Mouse (Mus musculus) hindbrain, embryonic 10.5 days (tissue): ENCODE data around the gene Aldh6a1. TPM values are rescaled to one million over a fixed set of nuclear protein-coding genes. Genes with fewer than 3 reads are reported as not detected.

Experiments
- DNase-seq: peaks from one replicate; pipeline ENCODE4 v3.0.0-alpha.2; 2017; ENCODE audit warnings: low spot score
- H3K27ac ChIP-seq: fragments of 300-500 bp; sonication (generic); 2 replicates; pipeline ENCODE4 v1.5.1; 2016; ENCODE audit warnings: mild to moderate bottlenecking, moderate library complexity
- H3K27me3 ChIP-seq: fragments of 300-500 bp; sonication (generic); 2 replicates; pipeline ENCODE4 v1.6.1; 2016; ENCODE audit warnings: mild to moderate bottlenecking; ENCODE audit not compliant: poor library complexity, insufficient read depth, severe bottlenecking
- H3K36me3 ChIP-seq: fragments of 300-500 bp; sonication (generic); 2 replicates; pipeline ENCODE4 v1.6.1; 2016; ENCODE audit warnings: mild to moderate bottlenecking, moderate library complexity
- H3K4me1 ChIP-seq: fragments of 300-500 bp; sonication (generic); replicated peaks from 2 replicates; pipeline ENCODE4 v1.6.1; 2016; ENCODE audit warnings: mild to moderate bottlenecking
- H3K4me3 ChIP-seq: fragments of 300-500 bp; sonication (generic); 2 replicates; pipeline ENCODE4 v1.5.1; 2016; ENCODE audit warnings: mild to moderate bottlenecking, moderate library complexity
- H3K9me3 ChIP-seq: fragments of 300-500 bp; sonication (generic); 2 replicates; pipeline ENCODE4 v1.6.1; 2016; ENCODE audit warnings: mild to moderate bottlenecking, moderate library complexity
- WGBS: fragments of 180-500 bp; shearing (Covaris S2); methylation state at CpG from one replicate; pipeline ENCODE4 v1.1.7; 2016; 5-methylcytosine and 5-hydroxymethylcytosine counted together
- polyA plus RNA-seq: library from polyadenylated mRNA; unstranded; fragments of >200 nt; fragmentation: Nextera tagmentation; extraction: Ambion mirVana; gene quantifications from 2 replicates; pipeline ENCODE4 v1.2.1, GENCODE M21; 2016

The Aldh6a1 gene
- polyA plus RNA-seq, 1 experiment from 2014 or later, result 15.6 TPM

DNA sequence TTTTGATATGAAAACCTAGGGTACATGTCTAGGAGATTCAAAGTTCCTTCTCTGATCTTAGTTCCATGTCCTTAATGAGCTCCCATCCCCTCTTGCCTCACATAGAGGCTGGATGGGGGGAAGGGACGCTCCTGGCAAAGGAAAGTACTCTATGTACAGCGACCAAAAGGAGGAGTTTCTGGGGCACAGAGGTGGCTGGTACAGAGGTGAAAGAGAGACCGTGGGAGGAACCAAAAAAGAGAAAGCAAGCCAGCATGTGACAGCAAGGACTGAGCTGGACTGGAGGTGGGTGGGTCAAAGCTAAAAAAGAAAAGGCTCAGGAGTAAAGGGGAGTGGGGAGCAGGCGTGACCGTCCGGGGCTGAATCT is 470 bp downstream of the Aldh6a1 start:
- Histone ChIP-seq H3K4me1 (peaks cover 24% of the 10 kb centered on the region), H3K27ac (peak overlapping the region; percentile 89), H3K27me3 (no peaks in the 10 kb centered on the region), H3K9me3 (no peaks in the 10 kb centered on the region), H3K36me3 (no peaks in the 10 kb centered on the region), H3K4me3 (peak overlapping the region; percentile 86)
- no peak for DNase-seq
- 0% methylated on average over 6 of the region's 6 CpGs for WGBS

DNA sequence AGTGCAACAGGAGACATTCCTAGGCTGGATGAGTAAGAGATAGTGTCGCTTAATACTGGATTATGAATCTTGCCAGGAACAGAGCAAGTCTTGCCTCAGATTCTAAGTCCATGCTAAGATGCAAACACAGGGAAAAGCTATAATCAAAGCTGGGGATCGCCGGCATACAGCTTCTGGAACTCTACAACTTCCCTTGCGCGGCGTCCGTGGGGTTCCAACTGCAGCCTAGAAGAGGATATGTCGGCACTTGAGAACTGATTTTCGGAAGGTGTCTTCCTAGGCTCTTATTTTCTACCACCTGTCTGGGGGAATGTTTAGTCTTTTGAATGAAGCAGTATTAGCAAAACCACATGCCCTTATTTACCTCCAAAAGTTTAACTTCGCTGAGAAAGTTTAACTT is 917 bp downstream of the Aldh6a1 start:
- no peaks in the 10 kb centered on the region for H3K36me3 ChIP-seq
- 47% methylated on average over 10 of the region's 10 CpGs for WGBS
- H3K27ac ChIP-seq, result no peak overlapping the region
- H3K4me3 ChIP-seq, result peak overlapping the region; percentile 86
- no peaks in the 10 kb centered on the region for H3K27me3 ChIP-seq
- no peak for DNase-seq
- peaks cover 24% of the 10 kb centered on the region for H3K4me1 ChIP-seq
- H3K9me3 ChIP-seq, result no peaks in the 10 kb centered on the region

DNA sequence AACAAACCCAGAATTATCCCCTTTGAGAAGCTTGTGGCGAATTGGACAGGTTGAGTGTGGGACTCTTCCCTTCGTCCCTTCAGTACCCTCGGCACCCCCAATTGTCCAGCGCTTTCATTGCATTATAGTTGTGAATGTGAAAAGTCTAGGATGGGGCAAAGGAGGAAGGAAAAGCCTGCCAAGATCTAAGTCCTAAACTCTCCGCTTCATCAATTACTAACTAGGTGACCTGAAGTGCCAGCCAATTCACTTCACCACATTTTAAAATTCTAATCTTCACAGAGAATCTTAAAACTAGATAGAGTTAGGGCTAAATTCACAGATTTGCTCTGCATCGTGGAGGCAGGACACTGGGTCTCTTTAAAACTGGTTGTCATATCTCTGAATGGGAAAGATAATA is 2.6 kb downstream of the Aldh6a1 start:
- Histone ChIP-seq H3K36me3 (no peaks in the 10 kb centered on the region), H3K27ac (no peak overlapping the region), H3K9me3 (no peaks in the 10 kb centered on the region), H3K27me3 (no peaks in the 10 kb centered on the region), H3K4me3 (no peak overlapping the region), H3K4me1 (peaks cover 24% of the 10 kb centered on the region)
- WGBS, result 88% methylated on average over 6 of the region's 6 CpGs
- DNase-seq, result no peak

DNA sequence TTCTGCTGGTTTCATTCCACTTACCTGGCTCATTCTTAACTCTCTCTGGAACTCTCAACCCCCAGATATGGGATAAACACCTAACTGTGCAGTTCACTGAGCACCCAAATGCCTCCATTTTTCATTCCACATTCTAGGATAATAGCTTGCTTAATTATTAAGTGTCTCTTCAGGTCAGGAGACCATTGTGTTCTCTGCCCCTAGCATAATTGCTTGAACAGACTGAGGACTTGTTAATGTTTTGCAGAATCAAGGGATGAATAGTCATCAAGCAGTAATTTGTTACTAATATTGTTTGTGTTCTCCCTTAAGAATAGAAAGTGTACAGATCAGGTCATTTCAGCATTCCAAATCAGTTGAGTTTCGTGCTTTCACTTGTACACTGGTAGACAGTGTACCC is 3.4 kb downstream of the Aldh6a1 start:
- Histone ChIP-seq H3K9me3 (no peaks in the 10 kb centered on the region), H3K4me3 (no peak overlapping the region), H3K36me3 (no peaks in the 10 kb centered on the region), H3K27ac (no peak overlapping the region), H3K27me3 (no peaks in the 10 kb centered on the region), H3K4me1 (peaks cover 18% of the 10 kb centered on the region)
- WGBS, result 68% methylated on average over 1 of the region's 1 CpGs
- DNase-seq, result no peak

DNA sequence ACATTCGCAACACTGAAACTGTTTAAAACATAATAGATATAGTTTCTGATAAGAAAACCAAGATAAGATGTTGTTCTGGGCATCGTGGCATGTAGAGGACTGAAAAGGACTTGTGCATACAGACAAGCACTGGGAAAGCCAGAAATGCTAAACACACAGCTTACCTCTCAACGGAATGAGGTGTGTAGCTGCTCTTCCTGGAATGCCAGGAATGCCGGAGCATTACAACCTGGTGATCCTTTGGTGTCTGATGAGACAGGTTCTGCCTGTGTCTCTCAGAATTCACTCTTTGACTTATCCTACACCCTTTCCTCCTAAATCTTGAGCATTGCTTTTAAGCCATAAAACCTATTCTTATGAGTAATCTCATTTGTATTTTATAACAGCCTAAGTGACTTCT is 8.3 kb downstream of the Aldh6a1 start:
- H3K9me3 ChIP-seq, result no peaks in the 10 kb centered on the region
- 74% methylated on average over 4 of the region's 4 CpGs for WGBS
- no peaks in the 10 kb centered on the region for H3K4me1 ChIP-seq
- H3K36me3 ChIP-seq, result no peaks in the 10 kb centered on the region
- no peaks in the 10 kb centered on the region for H3K27me3 ChIP-seq
- H3K27ac ChIP-seq, result no peak overlapping the region
- H3K4me3 ChIP-seq, result no peak overlapping the region
- no peak for DNase-seq

DNA sequence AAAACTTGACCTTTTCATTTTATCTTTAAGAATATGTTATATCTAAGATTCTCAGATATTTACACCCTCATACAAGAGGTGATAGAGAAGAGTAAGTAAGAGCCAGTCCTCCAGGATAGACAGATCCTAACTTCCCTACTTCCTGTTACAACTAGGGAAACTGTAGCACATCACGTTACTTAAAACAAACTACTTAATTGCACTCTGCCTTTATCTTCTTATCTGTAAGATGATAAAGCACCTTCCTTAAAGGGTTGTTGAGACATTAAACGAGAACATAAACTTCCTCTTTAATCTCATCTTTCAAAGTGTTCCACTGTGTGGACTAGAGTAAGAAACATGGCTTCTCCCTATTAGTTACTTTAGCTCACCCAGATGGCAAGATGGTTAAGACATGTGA is 12.1 kb downstream of the Aldh6a1 start:
- 80% methylated on average over 2 of the region's 2 CpGs for WGBS
- H3K27me3 ChIP-seq, result no peaks in the 10 kb centered on the region

DNA sequence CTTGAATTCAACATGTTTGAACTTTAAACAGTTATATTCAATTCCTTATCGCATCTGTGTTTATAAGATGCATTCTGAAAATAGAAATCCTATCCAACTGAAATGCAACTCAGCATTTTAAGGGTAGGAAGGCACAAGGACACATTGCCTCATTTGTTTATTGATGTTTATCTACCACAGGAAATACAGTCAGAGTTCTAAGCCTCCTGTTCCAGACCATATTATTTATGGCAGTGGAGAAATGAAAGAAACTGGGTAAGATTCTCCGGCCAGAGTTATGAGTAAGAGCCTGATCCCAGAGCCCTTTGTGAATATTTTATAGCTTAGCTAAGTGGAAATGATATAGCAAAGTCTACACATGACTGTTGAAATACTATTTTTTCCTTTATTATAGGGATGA is 21.0 kb downstream of the Aldh6a1 start:
- H3K27ac ChIP-seq, result no peak overlapping the region
- H3K9me3 ChIP-seq, result no peaks in the 10 kb centered on the region
- H3K4me1 ChIP-seq, result no peaks in the 10 kb centered on the region
- H3K4me3 ChIP-seq, result no peak overlapping the region
- peaks cover 4% of the 10 kb centered on the region; the same call in 1 of the 2 replicates for H3K36me3 ChIP-seq
- DNase-seq, result no peak
- 95% methylated on average over 2 of the region's 2 CpGs for WGBS
- no peaks in the 10 kb centered on the region for H3K27me3 ChIP-seq

More for the DNA sequence above, 12.1 kb downstream of the Aldh6a1 start:
- no peak for DNase-seq
- H3K9me3 ChIP-seq, result no peaks in the 10 kb centered on the region
- H3K27ac ChIP-seq, result no peak overlapping the region
- no peak overlapping the region for H3K4me3 ChIP-seq
- H3K36me3 ChIP-seq, result no peaks in the 10 kb centered on the region
- no peaks in the 10 kb centered on the region for H3K4me1 ChIP-seq

DNA sequence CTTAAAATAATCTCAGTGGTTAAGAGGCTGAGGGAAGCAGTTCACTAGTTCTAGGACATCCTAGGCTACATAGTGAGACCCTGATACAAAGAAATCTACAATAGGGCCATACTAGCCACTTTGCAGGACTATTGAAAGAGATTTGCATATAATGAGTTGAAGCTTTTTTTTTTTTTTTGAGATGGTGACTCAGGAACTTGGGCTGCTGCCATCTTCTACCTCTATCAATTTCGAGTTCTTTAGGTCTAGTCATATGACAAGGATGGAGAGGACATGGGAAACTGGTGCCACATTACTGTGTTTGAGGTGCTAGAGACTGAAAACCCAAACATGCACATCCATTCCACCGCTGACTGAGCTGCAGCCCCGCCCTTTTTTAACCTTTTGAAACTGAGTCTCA is 26.8 kb downstream of the Aldh6a1 start:
- H3K9me3 ChIP-seq, result no peaks in the 10 kb centered on the region

DNA sequence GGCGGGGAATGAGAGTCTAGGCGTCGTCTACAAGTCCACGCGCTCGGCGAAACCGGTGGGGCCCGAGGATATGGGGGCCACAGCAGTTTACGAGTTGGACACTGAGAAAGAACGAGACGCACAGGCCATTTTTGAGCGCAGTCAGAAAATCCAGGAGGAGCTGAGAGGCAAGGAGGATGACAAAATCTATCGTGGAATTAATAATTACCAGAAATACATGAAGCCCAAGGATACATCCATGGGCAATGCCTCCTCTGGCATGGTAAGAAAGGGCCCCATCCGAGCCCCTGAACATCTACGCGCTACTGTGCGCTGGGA is 33.2 kb downstream of the Aldh6a1 start:
- Histone ChIP-seq H3K4me3 (peak overlapping the region; percentile 62), H3K27ac (peak overlapping the region; percentile 86), H3K9me3 (peaks cover 8% of the 10 kb centered on the region; the same call in 1 of the 2 replicates), H3K27me3 (peaks cover 5% of the 10 kb centered on the region; the same call in 1 of the 2 replicates), H3K4me1 (peaks cover 8% of the 10 kb centered on the region; the same call in 1 of the 2 replicates), H3K36me3 (peaks cover 5% of the 10 kb centered on the region; the same call in 1 of the 2 replicates)
- WGBS, result 36% methylated on average over 18 of the region's 18 CpGs
- DNase-seq, result no peak

More for the DNA sequence above, 26.8 kb downstream of the Aldh6a1 start:
- no peaks in the 10 kb centered on the region for H3K4me1 ChIP-seq
- no peak overlapping the region for H3K4me3 ChIP-seq
- 64% methylated on average over 3 of the region's 3 CpGs for WGBS
- no peak for DNase-seq
- no peaks in the 10 kb centered on the region; the same call in 1 of the 2 replicates for H3K36me3 ChIP-seq
- no peaks in the 10 kb centered on the region for H3K27me3 ChIP-seq
- no peak overlapping the region for H3K27ac ChIP-seq

DNA sequence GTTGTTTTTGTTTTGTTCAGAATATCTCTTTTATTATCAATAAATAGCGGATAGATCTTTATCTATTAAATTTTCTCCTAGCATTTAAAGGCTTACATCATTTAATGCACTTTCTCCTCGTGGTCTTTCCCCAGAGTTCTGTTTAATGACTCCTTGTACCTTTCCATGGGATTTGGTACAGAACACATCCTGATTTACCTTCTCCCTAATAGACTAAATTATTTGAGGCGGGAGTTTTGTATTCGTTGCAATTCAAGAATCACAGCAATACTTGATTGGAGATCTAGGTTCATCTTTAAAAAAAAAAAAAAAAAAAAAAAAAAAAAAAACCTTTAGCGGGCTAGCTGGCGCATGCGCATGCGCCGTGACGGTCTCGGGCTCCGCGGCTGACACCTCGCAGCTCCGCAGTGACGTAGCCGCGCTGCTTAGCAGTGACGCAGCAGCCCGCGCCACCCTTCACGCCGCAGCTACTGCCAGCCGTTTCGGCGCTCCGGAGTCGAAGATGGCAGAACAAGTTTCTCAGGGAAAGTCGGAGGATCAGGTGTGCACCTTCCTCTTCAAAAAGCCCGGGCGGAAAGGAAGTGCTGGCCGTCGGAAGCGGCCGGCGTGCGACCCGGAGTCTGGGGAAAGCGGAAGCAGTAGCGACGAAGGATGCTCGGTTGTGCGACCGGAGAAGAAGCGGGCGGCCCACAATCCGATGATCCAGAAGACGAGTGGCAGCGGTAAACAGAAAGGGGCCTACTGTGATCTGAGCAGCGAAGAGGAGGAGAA is 33.8 kb downstream of the Aldh6a1 start, which contains the start of gene Rnf113a2:
TSS of gene Rnf113a2 (plus strand) at position 363 of the 771 bp plus-strand sequence.
- Histone ChIP-seq H3K36me3 (peaks cover 5% of the 10 kb centered on the region; the same call in 1 of the 2 replicates), H3K4me3 (peak within 1 kb of the TSS; percentile 62), H3K9me3 (peaks cover 8% of the 10 kb centered on the region; the same call in 1 of the 2 replicates), H3K27me3 (peaks cover 5% of the 10 kb centered on the region; the same call in 1 of the 2 replicates), H3K4me1 (peaks cover 8% of the 10 kb centered on the region; the same call in 1 of the 2 replicates), H3K27ac (peak within 1 kb of the TSS; percentile 86)
- WGBS, result 4% methylated on average over 50 of the region's 50 CpGs
- peak; percentile 82 for DNase-seq

DNA sequence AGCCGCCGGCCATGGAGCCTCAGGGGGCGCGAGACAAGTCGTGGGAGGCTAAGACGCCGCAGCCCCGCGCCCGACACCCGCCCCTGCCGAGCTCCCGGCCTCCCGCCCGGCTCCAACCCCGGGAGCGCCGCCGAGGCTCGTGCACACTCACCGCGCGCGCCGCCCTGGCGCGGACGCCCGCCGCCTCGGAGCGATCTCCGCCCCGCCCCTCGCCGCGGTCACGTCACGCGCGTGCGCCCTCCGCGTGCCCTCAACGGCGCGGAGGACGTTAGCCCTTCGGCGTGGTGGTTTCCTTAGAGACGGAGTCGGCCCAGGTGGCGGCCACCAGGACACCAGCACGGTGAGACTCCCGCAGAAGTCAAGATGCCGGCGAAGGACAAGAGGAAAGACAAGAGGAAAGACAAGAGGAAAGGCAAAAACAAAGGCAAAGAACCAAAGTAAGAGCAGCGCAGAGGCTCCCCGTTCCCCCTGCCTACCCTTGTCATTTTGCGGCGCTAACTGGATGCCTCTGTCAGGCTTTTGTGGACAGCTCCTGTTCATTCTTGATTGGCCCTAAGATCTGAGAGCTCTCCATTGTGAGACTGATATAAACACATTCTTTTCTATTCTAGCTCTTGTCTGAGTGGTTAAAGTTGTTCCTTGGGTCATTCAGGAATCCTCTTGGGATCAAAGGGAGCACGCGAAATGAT is 41.8 kb downstream of the Aldh6a1 start, which contains the start of the genes Entpd5 and Bbof1:
TSS of gene Entpd5 (minus strand) at position 211 of the 689 bp plus-strand sequence.
TSS of gene Bbof1 (plus strand) at position 253 of the 689 bp plus-strand sequence.
- Histone ChIP-seq H3K4me1 (peaks cover 20% of the 10 kb centered on the region), H3K27ac (peak within 1 kb of the TSS; percentile 89), H3K4me3 (peak within 1 kb of the TSS; percentile 84), H3K36me3 (no peaks in the 10 kb centered on the region), H3K27me3 (peaks cover 12% of the 10 kb centered on the region; the same call in 1 of the 2 replicates), H3K9me3 (no peaks in the 10 kb centered on the region)
- peak; percentile 85 for DNase-seq
- WGBS, result 1% methylated on average over 63 of the region's 63 CpGs

DNA sequence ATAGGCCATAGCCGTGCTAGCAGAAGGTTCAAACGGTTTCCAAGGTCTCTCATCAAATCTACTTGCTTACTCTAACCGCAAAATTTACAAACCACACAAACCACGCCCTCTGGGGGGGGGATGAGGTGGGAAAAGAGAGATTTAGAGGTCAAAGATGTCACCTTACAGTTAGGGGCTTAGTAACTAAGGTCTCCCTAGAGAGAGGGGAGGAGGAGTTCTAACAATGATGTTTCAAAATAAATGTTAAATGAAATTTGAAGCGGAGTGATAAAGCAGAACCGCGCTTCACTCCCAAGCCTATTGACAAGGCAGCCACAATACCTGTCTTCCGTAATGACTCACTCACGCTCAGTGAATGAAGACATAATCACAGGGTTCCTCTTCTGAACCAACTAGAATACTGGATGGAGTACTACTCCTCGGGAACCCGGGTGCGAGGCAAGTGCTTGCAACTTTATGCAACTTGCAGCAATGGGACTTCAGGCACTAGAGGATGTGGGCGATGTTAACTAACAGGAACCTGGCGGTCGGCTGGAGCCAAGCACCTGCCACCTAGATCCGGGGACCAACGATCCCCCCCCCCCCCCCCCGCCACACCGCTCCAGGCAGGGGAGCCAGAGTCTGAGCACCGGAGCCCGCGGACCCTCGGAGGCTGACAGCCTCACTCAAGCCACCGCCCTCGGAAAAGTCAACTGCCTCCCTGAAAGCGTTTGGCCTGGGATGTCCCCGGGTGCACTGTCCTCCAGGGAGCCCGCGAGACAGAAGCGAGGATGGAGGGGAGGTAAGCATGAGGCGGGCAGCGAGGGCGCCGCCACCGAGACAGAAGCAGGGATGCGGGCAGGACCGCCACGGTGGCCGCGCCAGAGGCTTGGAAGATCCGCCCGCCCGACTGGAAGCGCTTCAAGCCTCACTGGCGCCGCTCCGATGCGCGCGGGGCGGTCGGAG is 42.7 kb downstream of the Aldh6a1 start:
- Histone ChIP-seq H3K4me3 (peak overlapping the region; percentile 84), H3K36me3 (no peaks in the 10 kb centered on the region), H3K9me3 (no peaks in the 10 kb centered on the region), H3K4me1 (peaks cover 20% of the 10 kb centered on the region), H3K27ac (peak overlapping the region; percentile 89), H3K27me3 (peaks cover 12% of the 10 kb centered on the region; the same call in 1 of the 2 replicates)
- 1% methylated on average over 52 of the region's 52 CpGs for WGBS
- no peak for DNase-seq
